Mouse (Mus musculus): Measurements from ENCODE around the gene Ccdc54.
A peak's percentile ranks its signal among the peaks of the same experiment; 100 is the strongest.

Ccdc54 gene

DNA sequence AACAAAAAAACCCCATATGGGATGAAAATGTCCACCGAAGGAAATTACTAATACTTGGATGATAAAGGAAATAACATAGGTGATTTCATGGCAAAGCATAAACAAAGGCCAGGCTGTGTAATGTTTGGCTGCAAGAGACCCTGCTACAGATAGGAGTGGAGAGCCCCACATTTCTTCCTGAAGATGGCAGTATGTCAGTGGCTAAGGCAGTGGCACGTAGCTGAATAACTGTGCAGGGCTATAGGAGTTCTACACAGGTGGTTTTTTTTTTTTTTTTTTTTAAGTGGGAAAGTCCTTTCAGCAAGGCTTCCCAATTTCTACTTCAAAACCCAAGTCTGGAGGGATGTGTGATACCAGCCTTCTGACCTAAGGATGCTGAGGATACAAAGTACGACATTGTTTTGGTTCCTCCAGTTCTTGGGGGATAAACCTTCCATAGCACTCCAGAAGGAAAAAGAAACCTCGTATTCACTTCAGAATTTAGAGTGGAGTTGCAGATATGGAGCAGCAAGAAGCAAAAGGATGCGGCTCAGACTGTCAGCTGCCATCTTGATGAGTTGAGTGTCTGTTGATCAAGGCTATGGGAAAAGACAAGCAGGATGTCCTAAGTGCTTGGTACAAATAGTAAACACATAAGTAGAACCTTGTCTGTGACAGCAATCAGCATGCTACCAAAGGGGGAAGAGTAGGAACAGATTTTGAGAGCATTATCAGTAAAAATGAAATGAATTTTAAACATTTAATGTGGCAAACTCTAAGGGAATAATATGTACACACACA, 48.2 kb downstream of the Ccdc54 start:
- peak; percentile 42 for DNase-seq (ENCODE audit: low spot score)

Data from adipocyte (in vitro differentiated cells).